Mouse (Mus musculus) kidney, adult 2 months (tissue): Measurements from ENCODE around the gene Itgad.

Source experiments
- CTCF ChIP-seq: fragments of 200-500 bp; conservative IDR thresholded peaks from 2 replicates; pipeline ENCODE4 v1.5.1; 2011; ENCODE audit warnings: low read depth, mild to moderate bottlenecking, control low read depth, low read length, moderate library complexity, mixed read lengths; ENCODE audit not compliant: insufficient read depth, insufficient read length
- POLR2A ChIP-seq: fragments of 200-500 bp; IDR thresholded peaks from one replicate; pipeline ENCODE4 v1.6.1; 2011; ENCODE audit warnings: low read depth, low read length, control low read depth

DNA sequence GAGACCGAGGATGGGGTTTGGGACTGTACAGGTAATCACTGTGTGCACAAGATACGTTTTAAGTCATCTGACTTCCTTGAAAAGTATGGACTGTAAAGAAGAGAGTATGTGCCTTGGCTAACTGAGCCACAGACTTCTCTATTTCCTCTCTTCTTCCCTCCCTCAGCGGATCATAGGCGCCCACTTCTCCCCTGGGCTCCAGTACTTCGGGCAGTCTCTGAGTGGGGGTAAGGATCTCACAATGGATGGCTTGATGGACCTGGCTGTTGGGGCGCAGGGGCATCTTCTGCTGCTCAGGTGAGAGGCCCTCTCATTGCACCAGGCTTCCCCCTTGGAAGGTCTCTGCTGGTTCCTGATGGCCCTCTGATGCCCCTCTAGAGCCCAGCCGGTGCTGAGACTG is 46.7 kb upstream of the Itgad start:
- TF ChIP-seq CTCF (no peak), POLR2A (no peak)
